Mouse (Mus musculus) embryonic facial prominence, embryonic 11.5 days (tissue): ENCODE data around the gene Prkcz. TPM values are rescaled to one million over a fixed set of nuclear protein-coding genes. Genes with fewer than 3 reads are reported as not detected.

Source experiments
- ATAC-seq: fragments of 200-750 bp; cut with Nextera tagmentation; replicated peaks from 2 replicates; pipeline ENCODE4 v1.8.0; 2017; ENCODE audit warnings: low read depth; ENCODE audit not compliant: insufficient number of reproducible peaks, low FRiP score, low TSS enrichment
- DNase-seq: peaks from one replicate; pipeline ENCODE4 v3.0.0-alpha.2; 2015; ENCODE audit warnings: low spot score
- H3K27ac ChIP-seq: fragments of 300-500 bp; sonication (generic); replicated peaks from 2 replicates; pipeline ENCODE4 v1.5.1; 2014; ENCODE audit warnings: mild to moderate bottlenecking, low read depth, low read length, control low read depth
- H3K27me3 ChIP-seq: fragments of 300-500 bp; sonication (generic); 2 replicates; pipeline ENCODE4 v1.6.1; 2014; ENCODE audit warnings: mild to moderate bottlenecking, low read length, moderate library complexity, mixed read lengths; ENCODE audit not compliant: control insufficient read depth, insufficient read depth
- H3K36me3 ChIP-seq: fragments of 300-500 bp; sonication (generic); replicated peaks from 2 replicates; pipeline ENCODE4 v1.6.1; 2014; ENCODE audit warnings: low read depth, mild to moderate bottlenecking, low read length, moderate library complexity, mixed read lengths; ENCODE audit not compliant: control insufficient read depth, insufficient read depth
- H3K4me1 ChIP-seq: fragments of 300-500 bp; sonication (generic); 2 replicates; pipeline ENCODE4 v1.6.1; 2014; ENCODE audit warnings: low read length, mixed read lengths; ENCODE audit not compliant: control insufficient read depth, insufficient read depth
- H3K4me2 ChIP-seq: fragments of 300-500 bp; sonication (generic); 2 replicates; pipeline ENCODE4 v1.6.1; 2014; ENCODE audit warnings: low read depth, mild to moderate bottlenecking, control low read depth, low read length, moderate library complexity
- H3K4me3 ChIP-seq: fragments of 300-500 bp; sonication (generic); 2 replicates; pipeline ENCODE4 v1.5.1; 2014; ENCODE audit warnings: low read depth, low read length, control low read depth
- H3K9ac ChIP-seq: fragments of 300-500 bp; sonication (generic); replicated peaks from 2 replicates; pipeline ENCODE4 v1.6.1; 2014; ENCODE audit warnings: mild to moderate bottlenecking, control low read depth, low read length
- H3K9me3 ChIP-seq: fragments of 300-500 bp; sonication (generic); replicated peaks from 2 replicates; pipeline ENCODE4 v1.6.1; 2016; ENCODE audit warnings: mild to moderate bottlenecking, low read length, inconsistent platforms, mixed read lengths; ENCODE audit not compliant: control insufficient read depth
- WGBS: fragments of 180-500 bp; shearing (Covaris S2); extraction: QIAGEN DNeasy Blood & Tissue Kit; methylation state at CpG from one replicate; pipeline ENCODE4 v1.1.7; 2014; 5-methylcytosine and 5-hydroxymethylcytosine counted together
- polyA plus RNA-seq: library from polyadenylated mRNA; unstranded; fragments of >200 nt; fragmentation: Nextera tagmentation; extraction: Ambion mirVana; gene quantifications from 2 replicates; pipeline ENCODE4 v1.2.1, GENCODE M21; 2014

Gene Prkcz
- polyA plus RNA-seq, 1 experiment from 2014 or later = 8.1 TPM

GRCm38 (mm10) chr4:155368684-155369083 lies 7.5 kb upstream of the Prkcz start:
- Histone ChIP-seq H3K4me1 (no peaks in the 10 kb centered on the region), H3K9me3 (no peaks in the 10 kb centered on the region), H3K27me3 (no peaks in the 10 kb centered on the region), H3K9ac (no peak overlapping the region), H3K4me3 (no peak overlapping the region), H3K4me2 (no peak overlapping the region), H3K36me3 (no peaks in the 10 kb centered on the region), H3K27ac (no peak overlapping the region)
- DNase-seq (peak; percentile 68), ATAC-seq (0 out of 2 replicates have a peak, but pooled peaks have one; percentile 17)
- 26% methylated on average over 12 of the region's 12 CpGs for WGBS

GRCm38 (mm10) chr4:155367739-155368138 lies 6.6 kb upstream of the Prkcz start:
- Histone ChIP-seq H3K9ac (no peak overlapping the region), H3K27ac (no peak overlapping the region), H3K9me3 (no peaks in the 10 kb centered on the region), H3K4me2 (no peak overlapping the region), H3K36me3 (no peaks in the 10 kb centered on the region), H3K4me1 (no peaks in the 10 kb centered on the region), H3K27me3 (peaks cover 2% of the 10 kb centered on the region), H3K4me3 (no peak overlapping the region)
- WGBS = 86% methylated on average over 9 of the region's 9 CpGs
- ATAC-seq (no peak), DNase-seq (no peak)

- ATAC-seq (no peak), DNase-seq (no peak)
- peaks cover 10% of the 10 kb centered on the region for H3K27me3 ChIP-seq
- H3K36me3 ChIP-seq = no peaks in the 10 kb centered on the region
- H3K4me2 ChIP-seq = no peak overlapping the region
- 85% methylated on average over 6 of the region's 6 CpGs for WGBS
- H3K9ac ChIP-seq = no peak overlapping the region
- no peak overlapping the region for H3K27ac ChIP-seq
- H3K9me3 ChIP-seq = no peaks in the 10 kb centered on the region
- H3K4me3 ChIP-seq = no peak overlapping the region
- no peaks in the 10 kb centered on the region for H3K4me1 ChIP-seq
These were observed 5.6 kb upstream of the Prkcz start for GRCm38 (mm10) chr4:155366784-155367183.

- Histone ChIP-seq H3K27ac (no peak overlapping the region), H3K27me3 (peaks cover 35% of the 10 kb centered on the region), H3K4me2 (no peak overlapping the region), H3K9ac (no peak overlapping the region), H3K4me3 (no peak overlapping the region), H3K36me3 (no peaks in the 10 kb centered on the region), H3K4me1 (no peaks in the 10 kb centered on the region), H3K9me3 (no peaks in the 10 kb centered on the region)
- 32% methylated on average over 5 of the region's 5 CpGs for WGBS
- DNase-seq (no peak), ATAC-seq (no peak)
These were observed 1.3 kb upstream of the Prkcz start for GRCm38 (mm10) chr4:155362443-155362842.

- peak overlapping the region; percentile 41 for H3K4me3 ChIP-seq
- WGBS = under 1% methylated on average over 41 of the region's 42 CpGs
These were observed 305 bp downstream of the Prkcz start for GRCm38 (mm10) chr4:155360856-155361255.

GRCm38 (mm10) chr4:155359560-155360464 lies 1.3 kb downstream of the Prkcz start:
- no peak for ATAC-seq
- no peaks in the 10 kb centered on the region for H3K4me1 ChIP-seq
- no peaks in the 10 kb centered on the region for H3K9me3 ChIP-seq
- no peak overlapping the region for H3K4me2 ChIP-seq
- no peak overlapping the region for H3K9ac ChIP-seq
- peaks cover 35% of the 10 kb centered on the region for H3K27me3 ChIP-seq
- H3K27ac ChIP-seq = no peak overlapping the region
- H3K4me3 ChIP-seq = no peak overlapping the region
- H3K36me3 ChIP-seq = no peaks in the 10 kb centered on the region
- no peak for DNase-seq
- 36% methylated on average over 12 of the region's 12 CpGs for WGBS

More at GRCm38 (mm10) chr4:155360856-155361255, 305 bp downstream of the Prkcz start:
- Histone ChIP-seq H3K9me3 (no peaks in the 10 kb centered on the region), H3K36me3 (no peaks in the 10 kb centered on the region), H3K4me1 (no peaks in the 10 kb centered on the region), H3K9ac (peak overlapping the region; percentile 28; the same call in 1 of the 2 replicates), H3K4me2 (peak overlapping the region; percentile 64), H3K27ac (no peak overlapping the region), H3K27me3 (peaks cover 35% of the 10 kb centered on the region)
- peak; percentile 9 for DNase-seq
- 0 out of 2 replicates have a peak, but pooled peaks have one; percentile 7 for ATAC-seq

GRCm38 (mm10) chr4:155357601-155358000 lies 3.6 kb downstream of the Prkcz start:
- WGBS = 46% methylated on average over 2 of the region's 2 CpGs
- Histone ChIP-seq H3K27me3 (peaks cover 32% of the 10 kb centered on the region), H3K9ac (no peak overlapping the region), H3K4me1 (no peaks in the 10 kb centered on the region), H3K4me3 (no peak overlapping the region), H3K9me3 (no peaks in the 10 kb centered on the region), H3K36me3 (no peaks in the 10 kb centered on the region), H3K27ac (no peak overlapping the region), H3K4me2 (no peak overlapping the region)
- ATAC-seq (no peak), DNase-seq (no peak)

GRCm38 (mm10) chr4:155356354-155356753 lies 4.8 kb downstream of the Prkcz start:
- H3K4me1 ChIP-seq = no peaks in the 10 kb centered on the region
- no peak overlapping the region for H3K27ac ChIP-seq
- no peak overlapping the region for H3K9ac ChIP-seq
- no peak overlapping the region for H3K4me2 ChIP-seq
- no peaks in the 10 kb centered on the region for H3K9me3 ChIP-seq
- ATAC-seq (no peak), DNase-seq (no peak)
- H3K36me3 ChIP-seq = no peaks in the 10 kb centered on the region
- no peak overlapping the region for H3K4me3 ChIP-seq
- 92% methylated on average over 10 of the region's 10 CpGs for WGBS
- peaks cover 20% of the 10 kb centered on the region for H3K27me3 ChIP-seq
